Mouse (Mus musculus) E14TG2a.4 (cell line): ENCODE data around the gene Rad54l.

ENCODE experiments used
- H3K27me3 ChIP-seq: 2 replicates; pipeline ENCODE4 v1.6.1; 2014; ENCODE audit warnings: low read length, control low read depth; ENCODE audit not compliant: insufficient read depth
- H3K36me3 ChIP-seq: 2 replicates; pipeline ENCODE4 v1.6.1; 2014; ENCODE audit warnings: low read length, control low read depth; ENCODE audit not compliant: insufficient read depth
- H3K4me1 ChIP-seq: replicated peaks from 2 replicates; pipeline ENCODE4 v1.6.1; 2014; ENCODE audit warnings: low read depth, low read length, control low read depth
- H3K4me3 ChIP-seq: replicated peaks from 2 replicates; pipeline ENCODE4 v1.5.1; 2014; ENCODE audit warnings: mild to moderate bottlenecking, low read length
- H3K9me3 ChIP-seq: 2 replicates; pipeline ENCODE4 v1.6.1; 2014; ENCODE audit warnings: low read length, control low read depth
- CTCF ChIP-seq: conservative IDR thresholded peaks from 2 replicates; pipeline ENCODE4 v1.5.1; 2014; ENCODE audit warnings: low read length
- NANOG ChIP-seq: IDR thresholded peaks from 2 replicates; pipeline ENCODE4 v1.6.1; 2014; ENCODE audit warnings: borderline replicate concordance, low read length, mixed read lengths
- POU5F1 ChIP-seq: IDR thresholded peaks from 2 replicates; pipeline ENCODE4 v1.6.1; 2014; ENCODE audit warnings: low read length, borderline replicate concordance

The Rad54l gene

GRCm38 (mm10) chr4:116047681-116048080, 75.8 kb downstream of the Rad54l start:
- H3K9me3 ChIP-seq = no peaks in the 10 kb centered on the region
- no peak overlapping the region for H3K4me3 ChIP-seq
- H3K36me3 ChIP-seq = peaks cover 72% of the 10 kb centered on the region
- H3K4me1 ChIP-seq = peaks cover 16% of the 10 kb centered on the region
- TF ChIP-seq CTCF (no peak), NANOG (no peak), POU5F1 (no peak)
- no peaks in the 10 kb centered on the region for H3K27me3 ChIP-seq

GRCm38 (mm10) chr4:116046604-116047003, 76.9 kb downstream of the Rad54l start:
- no peak overlapping the region for H3K4me3 ChIP-seq
- no peaks in the 10 kb centered on the region for H3K27me3 ChIP-seq
- TF ChIP-seq POU5F1 = no peak
- TF ChIP-seq NANOG = no peak
- TF ChIP-seq CTCF = no peak
- H3K36me3 ChIP-seq = peaks cover 77% of the 10 kb centered on the region
- peaks cover 5% of the 10 kb centered on the region for H3K4me1 ChIP-seq
- no peaks in the 10 kb centered on the region for H3K9me3 ChIP-seq
